Mouse (Mus musculus): ENCODE results near the gene Ppox. TPM values are rescaled to one million over a fixed set of nuclear protein-coding genes. Genes with fewer than 3 reads are reported as not detected.

Ppox gene
- polyA plus RNA-seq, 1 experiment from 2014 or later, result 175 TPM

DNA sequence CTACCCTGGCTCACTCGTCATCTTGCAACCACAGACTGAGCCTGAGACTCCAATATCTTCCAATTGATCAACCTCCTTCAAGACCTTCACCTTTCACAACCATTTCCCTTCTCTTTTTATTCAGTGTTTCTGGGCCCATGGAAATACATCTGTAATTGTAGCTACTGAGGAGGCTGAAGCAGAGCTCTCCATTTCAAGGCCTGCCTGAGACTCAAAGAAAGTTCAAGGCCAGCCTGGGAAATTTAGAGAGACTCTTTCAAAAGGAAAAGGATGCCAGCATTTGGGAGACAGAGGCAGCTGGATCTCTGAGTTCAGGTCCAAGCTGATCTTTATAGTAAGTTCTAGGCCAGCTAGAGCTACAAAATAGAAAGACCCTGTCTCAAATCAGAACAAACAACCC lies 53.1 kb downstream of the Ppox start:
- Histone ChIP-seq H3K4me3 (replicated peaks) (no peak overlapping the region), H3K36me3 (no peaks in the 10 kb centered on the region), H3K4me2 (no peak overlapping the region), H3K27me3 (0 out of 2 replicates have a peak, but pooled peaks cover 3% of the 10 kb centered on the region), H3K4me1 (replicated peaks) (peaks cover 31% of the 10 kb centered on the region), H3K9me3 (replicated peaks) (no peaks in the 10 kb centered on the region), H3K9ac (no peak overlapping the region), H3K27ac (no peak overlapping the region)
- DNase-seq, result no peak
- ATAC-seq (ENCODE audit: low read depth), result no peak
- WGBS (ENCODE audit: insufficient replicate concordance), result 32% methylated on average over 1 of the region's 1 CpGs

DNA sequence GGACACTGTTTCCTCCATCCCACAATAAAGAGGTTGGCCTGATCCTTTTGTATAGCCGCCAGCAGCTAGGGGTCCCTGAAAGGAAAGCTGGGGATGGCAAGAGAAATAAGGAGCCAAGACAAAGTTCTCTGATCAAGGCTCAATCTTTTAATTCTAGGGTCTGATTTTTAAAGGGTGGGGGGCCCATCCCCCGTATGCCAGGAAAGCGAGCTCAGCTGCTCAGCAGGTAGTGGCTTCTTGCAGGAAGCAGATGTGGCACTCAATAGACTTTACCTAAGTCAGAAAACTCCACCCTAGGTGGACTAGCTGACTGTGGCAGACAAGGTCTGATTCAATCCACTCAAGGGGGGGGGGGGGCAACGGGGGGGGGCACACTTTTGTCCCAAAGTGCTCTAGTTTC lies 54.2 kb downstream of the Ppox start:
- ATAC-seq (ENCODE audit: low read depth) (no peak), DNase-seq (no peak)
- H3K4me2 ChIP-seq, result peak overlapping the region; percentile 47
- peak overlapping the region; percentile 54; the same call in 1 of the 2 replicates for H3K4me3 ChIP-seq (replicated peaks)
- H3K9me3 ChIP-seq (replicated peaks), result no peaks in the 10 kb centered on the region
- H3K27me3 ChIP-seq, result 0 out of 2 replicates have a peak, but pooled peaks cover 3% of the 10 kb centered on the region
- H3K27ac ChIP-seq, result peak overlapping the region; percentile 73
- peaks cover 24% of the 10 kb centered on the region for H3K4me1 ChIP-seq (replicated peaks)
- H3K36me3 ChIP-seq, result no peaks in the 10 kb centered on the region
- no peak overlapping the region for H3K9ac ChIP-seq
- 59% methylated on average over 4 of the region's 4 CpGs for WGBS (ENCODE audit: insufficient replicate concordance)

Other genes starting within 250 kb of the Ppox start
- 17.9 and 23.1 TPM in 2 replicates for gene Fcgr3, start 216.3 kb downstream of the Ppox start, polyA plus RNA-seq (2015; fragmentation: Nextera tagmentation; extraction: Ambion mirVana)
- 1.8 and 2.5 TPM in 2 replicates for gene Cfap126, start 167.3 kb downstream of the Ppox start, polyA plus RNA-seq (2015; fragmentation: Nextera tagmentation; extraction: Ambion mirVana)
- gene Sdhc, start 130.6 kb downstream of the Ppox start, polyA plus RNA-seq (2015; fragmentation: Nextera tagmentation; extraction: Ambion mirVana), result 140 and 164 TPM in 2 replicates
- 0.14 TPM in 1 of 2 replicates, not detected in the other for gene Mpz, start 130.5 kb downstream of the Ppox start, polyA plus RNA-seq (2015; fragmentation: Nextera tagmentation; extraction: Ambion mirVana)
- 1.5 and 1.8 TPM in 2 replicates for gene Pcp4l1, start 84.9 kb downstream of the Ppox start, polyA plus RNA-seq (2015; fragmentation: Nextera tagmentation; extraction: Ambion mirVana)
- gene Nr1i3, start 67.2 kb downstream of the Ppox start, polyA plus RNA-seq (2015; fragmentation: Nextera tagmentation; extraction: Ambion mirVana), result 0.39 and 0.52 TPM in 2 replicates
- gene Tomm40l, start 58.7 kb downstream of the Ppox start, polyA plus RNA-seq (2015; fragmentation: Nextera tagmentation; extraction: Ambion mirVana), result 19.3 and 21.4 TPM in 2 replicates
- gene Apoa2, start 56.1 kb downstream of the Ppox start, polyA plus RNA-seq (2015; fragmentation: Nextera tagmentation; extraction: Ambion mirVana), result 3,578 and 3,897 TPM in 2 replicates
- 68.2 and 69.6 TPM in 2 replicates for gene Fcer1g, start 46.8 kb downstream of the Ppox start, polyA plus RNA-seq (2015; fragmentation: Nextera tagmentation; extraction: Ambion mirVana)
- gene Adamts4, start 30.8 kb downstream of the Ppox start, polyA plus RNA-seq (2015; fragmentation: Nextera tagmentation; extraction: Ambion mirVana), result 0.43 and 0.46 TPM in 2 replicates
- 152 and 167 TPM in 2 replicates for gene Ndufs2, start 29.8 kb downstream of the Ppox start, polyA plus RNA-seq (2015; fragmentation: Nextera tagmentation; extraction: Ambion mirVana)
- gene B4galt3, start 10.9 kb downstream of the Ppox start, polyA plus RNA-seq (2015; fragmentation: Nextera tagmentation; extraction: Ambion mirVana), result 24.9 and 26.5 TPM in 2 replicates
- 25.8 and 26.7 TPM in 2 replicates for gene Usp21, start 6.8 kb upstream of the Ppox start, polyA plus RNA-seq (2015; fragmentation: Nextera tagmentation; extraction: Ambion mirVana)
- 53.3 and 57.1 TPM in 2 replicates for gene Ufc1, start 13.8 kb upstream of the Ppox start, polyA plus RNA-seq (2015; fragmentation: Nextera tagmentation; extraction: Ambion mirVana)
- gene Dedd, start 48.0 kb upstream of the Ppox start, polyA plus RNA-seq (2015; fragmentation: Nextera tagmentation; extraction: Ambion mirVana), result 20.3 and 22.7 TPM in 2 replicates
- 24.1 and 29.1 TPM in 2 replicates for gene Nit1, start 64.5 kb upstream of the Ppox start, polyA plus RNA-seq (2015; fragmentation: Nextera tagmentation; extraction: Ambion mirVana)
- gene Pfdn2, start 64.5 kb upstream of the Ppox start, polyA plus RNA-seq (2015; fragmentation: Nextera tagmentation; extraction: Ambion mirVana), result 60.9 and 66.8 TPM in 2 replicates
- 0.13 and 0.18 TPM in 2 replicates for gene Klhdc9, start 79.6 kb upstream of the Ppox start, polyA plus RNA-seq (2015; fragmentation: Nextera tagmentation; extraction: Ambion mirVana)
- gene Nectin4, start 88.9 kb upstream of the Ppox start, polyA plus RNA-seq (2015; fragmentation: Nextera tagmentation; extraction: Ambion mirVana), result 0.08 and 0.14 TPM in 2 replicates
- 3.3 and 3.8 TPM in 2 replicates for gene Arhgap30, start 107.8 kb upstream of the Ppox start, polyA plus RNA-seq (2015; fragmentation: Nextera tagmentation; extraction: Ambion mirVana)
- gene Usf1, start 130.1 kb upstream of the Ppox start, polyA plus RNA-seq (2015; fragmentation: Nextera tagmentation; extraction: Ambion mirVana), result 20.9 and 25.3 TPM in 2 replicates
- gene Tstd1, start 137.7 kb upstream of the Ppox start, polyA plus RNA-seq (2015; fragmentation: Nextera tagmentation; extraction: Ambion mirVana), result 1.3 and 1.6 TPM in 2 replicates
- gene F11r, start 156.3 kb upstream of the Ppox start, polyA plus RNA-seq (2015; fragmentation: Nextera tagmentation; extraction: Ambion mirVana), result 20.6 and 24.3 TPM in 2 replicates
- 3.5 and 3.7 TPM in 2 replicates for gene Alyref2, start 222.3 kb upstream of the Ppox start, polyA plus RNA-seq (2015; fragmentation: Nextera tagmentation; extraction: Ambion mirVana)

Measured in liver, embryonic 13.5 days (tissue).